ENCODE assay signal across 8 mouse cellular contexts in the genomic region with DNA sequence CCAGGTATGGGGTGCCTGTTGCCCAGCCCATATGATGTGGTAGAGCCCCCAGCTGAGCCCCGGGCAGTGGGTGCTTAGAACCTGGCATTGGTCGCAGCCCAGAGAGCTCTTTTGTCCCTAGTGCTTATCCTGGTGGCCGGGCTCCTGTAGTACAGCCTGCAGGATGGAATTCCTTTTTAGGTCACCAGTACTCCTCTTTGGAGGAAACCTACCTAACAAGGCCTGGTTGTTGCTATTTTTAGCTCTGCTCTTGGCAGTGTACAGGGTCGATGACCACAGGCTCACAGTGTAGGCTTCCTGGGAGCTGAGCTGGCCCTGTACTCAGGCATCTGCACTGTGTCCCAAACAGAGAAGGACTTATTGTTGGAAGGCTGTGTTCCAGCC.
DNase-seq lines count a peak whose midpoint lies in the region; TF ChIP-seq lines count a peak whose summit lies in the region.

No protein-coding gene starts in this region.

- TF ChIP-seq POLR2A in MEL (IDR thresholded peaks at IDR 0.05; ENCODE audit: control insufficient read depth in 1 of 2, insufficient read depth in 1 of 2, low read depth in 1 of 2, low read length in 2 of 2, poor library complexity in 1 of 2): no peak
- TF ChIP-seq POLR2A in thymus, adult 2 months (IDR thresholded peaks at IDR 0.05; ENCODE audit: control insufficient read depth, extremely low read depth, insufficient read depth, low read length, poor library complexity): no peak

- TF ChIP-seq RAD21 in MEL (IDR thresholded peaks at IDR 0.05; ENCODE audit: low read depth, low read length): no peak

- peak overlapping the region; percentile 61; the same call in 1 of the 2 replicates for H3K9ac ChIP-seq in MEL (ENCODE audit: control insufficient read depth, low read depth, low read length, poor library complexity, severe bottlenecking)

- DNase-seq in MEL (ENCODE audit: low read depth, low spot score) (no peak), adipocyte (ENCODE audit: low spot score) (peak; percentile 55)
- DNase-seq in gastrocnemius, postnatal 25 days: peak; percentile 60
- peak; percentile 70 for DNase-seq in kidney, adult 9 months
- peak; percentile 29 for DNase-seq in lung, postnatal 14 days
- DNase-seq in thymus, adult 2 months: no peak
- DNase-seq in frontal cortex, postnatal 14 days (ENCODE audit: low spot score in 2 of 2): no peak
- no peak for DNase-seq in thymus, postnatal 10 days (ENCODE audit: low spot score in 2 of 2)

- WGBS in thymus, adult 2 months: 75% methylated on average over 4 of the region's 4 CpGs

- no peaks in the 10 kb centered on the region for H3K27me3 ChIP-seq in MEL (ENCODE audit: control insufficient read depth in 1 of 2, insufficient read depth in 2 of 2, low read length in 2 of 2)
- H3K27me3 ChIP-seq in thymus, adult 2 months (ENCODE audit: control insufficient read depth, insufficient read depth, low read length): no peaks in the 10 kb centered on the region

- no peak overlapping the region for H3K4me3 ChIP-seq in MEL (ENCODE audit: control insufficient read depth in 1 of 2, insufficient read depth in 1 of 2, low read depth in 2 of 2, low read length in 2 of 2)
- no peak overlapping the region for H3K4me3 ChIP-seq in thymus, adult 2 months (ENCODE audit: control insufficient read depth, insufficient read depth, low read length)

- no peak overlapping the region; the same call in 1 of the 2 replicates for H3K27ac ChIP-seq in MEL (ENCODE audit: control insufficient read depth, low read depth, low read length)
- no peak overlapping the region for H3K27ac ChIP-seq in thymus, adult 2 months (ENCODE audit: control insufficient read depth, insufficient read depth, low read length)

- H3K79me2 ChIP-seq in MEL (ENCODE audit: control insufficient read depth, insufficient read depth, low read length, poor library complexity): no peaks in the 10 kb centered on the region; the same call in 1 of the 2 replicates

- H3K9me3 ChIP-seq in MEL (replicated peaks; ENCODE audit: insufficient read depth, low read length): no peaks in the 10 kb centered on the region

- no peak for TF ChIP-seq EP300 in MEL (IDR thresholded peaks at IDR 0.05; ENCODE audit: low read depth in 1 of 2, low read length in 2 of 2)

- H3K4me1 ChIP-seq in MEL (ENCODE audit: control insufficient read depth in 1 of 2, insufficient read depth in 2 of 2, low read length in 2 of 2): peaks cover 19 to 31% of the 10 kb centered on the region in 2 experiments
- H3K4me1 ChIP-seq in thymus, adult 2 months (replicated peaks; ENCODE audit: control insufficient read depth, insufficient read depth, low read length): peaks cover 9% of the 10 kb centered on the region; the same call in 1 of the 2 replicates

- H3K36me3 ChIP-seq in MEL (ENCODE audit: control insufficient read depth in 1 of 2, insufficient read depth in 2 of 2, low read length in 2 of 2): peaks cover 0 to 28% of the 10 kb centered on the region in 2 experiments; a peak in 2 of 4 replicates
- H3K36me3 ChIP-seq in thymus, adult 2 months (ENCODE audit: control insufficient read depth, insufficient read depth, low read length): no peaks in the 10 kb centered on the region

- no peak for TF ChIP-seq CTCF in MEL (IDR thresholded peaks at IDR 0.05 in 2 of 3, conservative IDR thresholded peaks at IDR 0.05 in 1 of 3; ENCODE audit: control insufficient read depth in 1 of 3, insufficient read depth in 1 of 3, low read depth in 2 of 3, low read length in 3 of 3, poor library complexity in 1 of 3, severe bottlenecking in 1 of 3)
- no peak for TF ChIP-seq CTCF in thymus, adult 2 months (IDR thresholded peaks at IDR 0.05; ENCODE audit: borderline replicate concordance, control insufficient read depth, extremely low read depth, insufficient read depth, low read length, poor library complexity)

TF ChIP-seq in MEL, 35 proteins besides CTCF, POLR2A, EP300 and RAD21:
- no peak for TF ChIP-seq RCOR1 (IDR thresholded peaks at IDR 0.05; ENCODE audit: low read depth, low read length)
- TF ChIP-seq POLR2AphosphoS2 (IDR thresholded peaks at IDR 0.05; ENCODE audit: low read length): no peak
- no peak for TF ChIP-seq UBTF (IDR thresholded peaks at IDR 0.05; ENCODE audit: borderline replicate concordance, insufficient read depth, low read depth, low read length)
- TF ChIP-seq MYC (IDR thresholded peaks at IDR 0.05; ENCODE audit: low read depth, low read length): no peak
- TF ChIP-seq SMC3 (IDR thresholded peaks at IDR 0.05; ENCODE audit: low read depth, low read length): no peak
- TF ChIP-seq NRF1 (IDR thresholded peaks at IDR 0.05; ENCODE audit: insufficient read depth, low read depth, low read length, poor library complexity, severe bottlenecking): no peak
- TF ChIP-seq KAT2A (conservative IDR thresholded peaks at IDR 0.05; ENCODE audit: low read depth, low read length): no peak
- no peak for TF ChIP-seq SIN3A (IDR thresholded peaks at IDR 0.05; ENCODE audit: low read length)
- no peak for TF ChIP-seq TCF12 (IDR thresholded peaks at IDR 0.05; ENCODE audit: low read depth, low read length)
- TF ChIP-seq ELF1 (IDR thresholded peaks at IDR 0.05; ENCODE audit: low read depth, low read length): no peak
- no peak for TF ChIP-seq ETS1 (IDR thresholded peaks at IDR 0.05; ENCODE audit: low read depth, low read length)
- no peak for TF ChIP-seq TAL1 (IDR thresholded peaks at IDR 0.05; ENCODE audit: low read length)
- no peak for TF ChIP-seq MYB (IDR thresholded peaks at IDR 0.05; ENCODE audit: low read depth, low read length)
- TF ChIP-seq NELFE (IDR thresholded peaks at IDR 0.05; ENCODE audit: low read depth, low read length): no peak
- no peak for TF ChIP-seq CHD2 (IDR thresholded peaks at IDR 0.05; ENCODE audit: low read length)
- no peak for TF ChIP-seq ZKSCAN1 (IDR thresholded peaks at IDR 0.05; ENCODE audit: low read depth, low read length)
- TF ChIP-seq GATA1 (IDR thresholded peaks at IDR 0.05; ENCODE audit: low read depth, low read length): no peak

Comparison
In these comparisons a context has a peak if more than half of its experiments do, and no peak if none do; other contexts are left out.
1. DNase-seq: peak in adipocyte (single experiment), gastrocnemius, postnatal 25 days (single experiment), kidney, adult 9 months (single experiment) and lung, postnatal 14 days (single experiment); none in MEL (single experiment), thymus, adult 2 months (single experiment), frontal cortex, postnatal 14 days (0 of 2) and thymus, postnatal 10 days (0 of 2).